Mouse (Mus musculus) heart, postnatal 0 days (tissue): ENCODE data around the gene Fcrl5. TPM values are rescaled to one million over a fixed set of nuclear protein-coding genes. Genes with fewer than 3 reads are reported as not detected.
"Not testable (repeated sequence)": the region's sequence is repeated elsewhere in the genome, so short reads cannot be mapped to it uniquely, and the experiment has no call there.

Source experiments
- ATAC-seq: fragments of 200-750 bp; cut with Nextera tagmentation; 2 replicates; pipeline ENCODE4 v1.8.0; 2017; ENCODE audit warnings: low read depth, moderate number of reproducible peaks, moderate library complexity; ENCODE audit not compliant: insufficient read depth
- DNase-seq: peaks from one replicate; pipeline ENCODE4 v3.0.0-alpha.2; 2016; ENCODE audit warnings: low spot score
- H3K27ac ChIP-seq: fragments of 300-500 bp; sonication (generic); 2 replicates; pipeline ENCODE4 v1.5.1; 2014; ENCODE audit warnings: low read depth, mild to moderate bottlenecking
- H3K27me3 ChIP-seq: fragments of 300-500 bp; sonication (generic); 2 replicates; pipeline ENCODE4 v1.6.1; 2014; ENCODE audit warnings: low read length, mixed read lengths; ENCODE audit not compliant: control insufficient read depth, insufficient read depth
- H3K36me3 ChIP-seq: fragments of 300-500 bp; sonication (generic); replicated peaks from 2 replicates; pipeline ENCODE4 v1.6.1; 2014; ENCODE audit warnings: low read length, mixed read lengths; ENCODE audit not compliant: control insufficient read depth, insufficient read depth
- H3K4me1 ChIP-seq: fragments of 300-500 bp; sonication (generic); 2 replicates; pipeline ENCODE4 v1.6.1; 2014; ENCODE audit warnings: antibody characterized with exemption; ENCODE audit not compliant: control insufficient read depth, insufficient read depth
- H3K4me2 ChIP-seq: fragments of 300-500 bp; sonication (generic); 2 replicates; pipeline ENCODE4 v1.6.1; 2014; ENCODE audit warnings: low read depth, mild to moderate bottlenecking, low read length, moderate library complexity
- H3K4me3 ChIP-seq: fragments of 300-500 bp; sonication (generic); 2 replicates; pipeline ENCODE4 v1.5.1; 2014; ENCODE audit warnings: low read depth, low read length
- H3K9ac ChIP-seq: fragments of 300-500 bp; sonication (generic); replicated peaks from 2 replicates; pipeline ENCODE4 v1.6.1; 2014; ENCODE audit warnings: low read depth, low read length, mixed read lengths
- H3K9me3 ChIP-seq: fragments of 300-500 bp; sonication (generic); replicated peaks from 2 replicates; pipeline ENCODE4 v1.6.1; 2016; ENCODE audit warnings: low read length; ENCODE audit not compliant: control insufficient read depth
- CTCF ChIP-seq: IDR thresholded peaks from 2 replicates; pipeline ENCODE4 v1.5.1; 2016; ENCODE audit warnings: antibody characterized with exemption, control low read depth, low read depth
- EP300 ChIP-seq: IDR thresholded peaks from 2 replicates; pipeline ENCODE4 v1.6.1; 2016; ENCODE audit warnings: antibody characterized with exemption, low read depth
- WGBS: fragments of 180-500 bp; shearing (Covaris S2); extraction: QIAGEN DNeasy Blood & Tissue Kit; methylation state at CpG from one replicate; pipeline ENCODE4 v1.1.7; 2014; 5-methylcytosine and 5-hydroxymethylcytosine counted together
- polyA plus RNA-seq: library from polyadenylated mRNA; unstranded; fragments of >200 nt; fragmentation: Nextera tagmentation; extraction: Ambion mirVana; gene quantifications from 2 replicates; pipeline ENCODE4 v1.2.1, GENCODE M21; 2015
- total RNA-seq: library from RNA; depleted of rRNA; stranded (reverse); fragments of >200 nt; gene quantifications from 2 replicates; pipeline ENCODE4 v1.2.3, GENCODE M21; 2014; ENCODE audit warnings: low replicate concordance

Gene Fcrl5
- total and polyA plus RNA-seq, 2 experiments from 2014 or later, result not detected

DNA sequence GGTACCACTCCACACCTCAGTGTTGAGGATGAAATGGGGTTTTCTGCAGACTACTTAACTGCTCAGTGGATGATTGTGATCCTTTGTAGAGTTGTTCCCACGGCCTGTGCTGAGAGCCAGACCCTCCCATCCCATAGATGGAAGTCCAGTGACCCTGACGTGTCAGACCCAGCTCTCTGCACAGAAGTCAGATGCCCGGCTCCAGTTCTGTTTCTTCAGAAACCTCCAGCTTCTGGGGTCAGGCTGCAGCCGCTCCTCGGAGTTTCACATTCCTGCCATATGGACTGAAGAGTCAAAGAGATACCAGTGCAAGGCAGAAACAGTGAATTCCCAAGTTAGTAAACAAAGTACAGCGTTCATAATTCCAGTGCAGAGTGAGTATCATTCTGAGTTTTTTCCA, 8.4 kb downstream of the Fcrl5 start:
- Histone ChIP-seq H3K9me3 (no peaks in the 10 kb centered on the region), H3K4me3 (no peak overlapping the region), H3K36me3 (no peaks in the 10 kb centered on the region), H3K4me1 (no peaks in the 10 kb centered on the region), H3K4me2 (no peak overlapping the region), H3K9ac (no peak overlapping the region), H3K27ac (no peak overlapping the region), H3K27me3 (no peaks in the 10 kb centered on the region)
- ATAC-seq (no peak), DNase-seq (no peak)
- WGBS, result 45% methylated on average over 6 of the region's 6 CpGs
- TF ChIP-seq EP300, result no peak
- no peak for TF ChIP-seq CTCF

DNA sequence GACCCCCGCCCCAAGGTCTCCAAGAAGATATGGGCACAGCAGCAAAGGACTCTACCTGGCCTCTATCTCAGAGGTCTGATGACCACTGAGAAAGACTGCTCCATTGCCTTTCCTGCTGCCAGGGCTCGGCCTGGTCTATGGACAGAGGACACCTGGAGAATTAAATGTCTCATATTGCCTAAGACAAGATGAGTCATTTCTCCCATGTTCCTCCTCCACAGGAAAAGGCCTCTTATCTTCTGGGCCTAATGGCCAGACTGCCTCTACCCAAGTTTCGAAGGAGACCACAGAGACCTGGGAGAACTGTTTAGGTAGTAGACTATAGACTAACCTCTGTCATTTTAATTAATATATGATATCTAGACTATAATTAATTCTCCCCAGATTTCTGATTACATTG, 29.9 kb downstream of the Fcrl5 start:
- TF ChIP-seq EP300 (no peak), CTCF (no peak)
- Histone ChIP-seq H3K9ac (no peak overlapping the region), H3K9me3 (no peaks in the 10 kb centered on the region), H3K27ac (no peak overlapping the region), H3K27me3 (no peaks in the 10 kb centered on the region), H3K4me3 (no peak overlapping the region), H3K36me3 (no peaks in the 10 kb centered on the region), H3K4me2 (no peak overlapping the region), H3K4me1 (no peaks in the 10 kb centered on the region)
- DNase-seq, result no peak
- WGBS, result 75% methylated on average over 3 of the region's 3 CpGs
- no peak for ATAC-seq

DNA sequence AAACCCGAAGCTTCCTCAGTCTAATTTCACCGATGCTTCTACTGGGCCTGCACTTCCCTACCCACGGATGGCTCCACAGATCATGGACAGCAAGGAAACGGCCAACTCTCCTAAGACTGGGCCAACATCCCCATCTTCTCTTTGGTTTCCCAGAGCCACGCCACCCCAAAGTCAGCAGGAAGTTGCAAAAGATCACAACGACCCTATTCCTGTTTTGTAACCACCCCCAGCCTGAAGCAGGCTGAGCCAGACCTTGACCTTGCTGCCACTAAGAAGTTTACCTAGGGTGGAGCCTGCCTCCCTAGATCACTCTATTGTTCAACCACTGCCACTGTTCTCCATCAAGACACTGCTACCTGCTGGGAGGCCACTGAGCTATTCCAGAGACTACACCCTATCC, 31.4 kb downstream of the Fcrl5 start:
- H3K4me2 ChIP-seq, result no peak overlapping the region
- DNase-seq (no peak), ATAC-seq (no peak)
- no peak overlapping the region for H3K9ac ChIP-seq
- H3K27ac ChIP-seq, result no peak overlapping the region
- H3K27me3 ChIP-seq, result no peaks in the 10 kb centered on the region
- H3K9me3 ChIP-seq, result no peaks in the 10 kb centered on the region
- WGBS, result 69% methylated on average over 6 of the region's 6 CpGs
- no peak overlapping the region for H3K4me3 ChIP-seq
- TF ChIP-seq EP300, result no peak
- TF ChIP-seq CTCF, result no peak
- H3K36me3 ChIP-seq, result no peaks in the 10 kb centered on the region
- no peaks in the 10 kb centered on the region for H3K4me1 ChIP-seq

DNA sequence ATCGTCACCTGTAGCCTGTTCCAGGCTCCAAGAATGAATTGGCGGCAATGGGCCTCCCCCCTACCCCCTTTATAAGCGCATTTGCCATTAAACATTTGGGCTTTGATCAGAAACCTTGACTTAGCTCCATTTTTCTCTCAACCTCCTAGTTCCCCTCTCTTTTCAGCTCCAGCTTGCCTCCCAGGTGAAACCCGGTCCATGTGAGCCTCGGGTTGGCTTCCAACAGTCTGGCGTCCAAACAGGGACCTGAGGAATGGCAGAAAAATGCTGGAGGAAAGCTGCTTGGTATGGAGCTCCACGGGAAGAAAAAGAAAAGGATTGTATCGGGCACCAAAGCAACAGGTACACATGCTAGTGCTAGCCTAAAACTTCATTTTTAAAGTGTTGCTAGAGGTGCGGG, 31.8 kb downstream of the Fcrl5 start:
- no peak for ATAC-seq
- H3K9ac ChIP-seq, result no peak overlapping the region
- no peaks in the 10 kb centered on the region for H3K36me3 ChIP-seq
- H3K27me3 ChIP-seq, result no peaks in the 10 kb centered on the region
- no peak for DNase-seq
- 83% methylated on average over 9 of the region's 9 CpGs for WGBS
- no peak for TF ChIP-seq CTCF
- TF ChIP-seq EP300, result no peak
- H3K9me3 ChIP-seq, result no peaks in the 10 kb centered on the region
- no peaks in the 10 kb centered on the region for H3K4me1 ChIP-seq
- no peak overlapping the region for H3K4me3 ChIP-seq
- H3K4me2 ChIP-seq, result no peak overlapping the region
- H3K27ac ChIP-seq, result no peak overlapping the region

DNA sequence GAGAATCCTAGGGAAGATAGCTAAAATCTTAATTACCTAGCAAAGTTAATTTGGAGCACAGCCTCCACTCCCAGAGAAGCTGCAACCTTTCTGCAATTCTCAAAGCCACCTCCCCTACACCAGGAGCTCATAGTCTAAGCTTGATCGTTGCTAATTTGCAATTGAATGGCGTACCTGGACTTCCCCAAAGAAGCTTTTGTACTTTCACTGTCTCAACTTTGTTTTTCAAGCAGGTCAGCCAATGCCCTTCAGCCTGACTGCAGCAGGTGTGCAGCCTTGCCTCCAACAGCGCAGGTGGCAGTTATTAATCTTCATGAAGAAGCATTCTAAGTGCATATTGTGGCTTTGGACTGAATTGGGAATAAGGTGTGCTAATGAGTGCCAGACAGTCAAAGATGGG, 42.4 kb downstream of the Fcrl5 start:
- H3K4me1 ChIP-seq, H3K27ac ChIP-seq, H3K9ac ChIP-seq, H3K27me3 ChIP-seq, ATAC-seq, H3K36me3 ChIP-seq, H3K4me3 ChIP-seq, H3K4me2 ChIP-seq, H3K9me3 ChIP-seq, DNase-seq: not testable (repeated sequence)
- 71% methylated on average over 3 of the region's 3 CpGs for WGBS

DNA sequence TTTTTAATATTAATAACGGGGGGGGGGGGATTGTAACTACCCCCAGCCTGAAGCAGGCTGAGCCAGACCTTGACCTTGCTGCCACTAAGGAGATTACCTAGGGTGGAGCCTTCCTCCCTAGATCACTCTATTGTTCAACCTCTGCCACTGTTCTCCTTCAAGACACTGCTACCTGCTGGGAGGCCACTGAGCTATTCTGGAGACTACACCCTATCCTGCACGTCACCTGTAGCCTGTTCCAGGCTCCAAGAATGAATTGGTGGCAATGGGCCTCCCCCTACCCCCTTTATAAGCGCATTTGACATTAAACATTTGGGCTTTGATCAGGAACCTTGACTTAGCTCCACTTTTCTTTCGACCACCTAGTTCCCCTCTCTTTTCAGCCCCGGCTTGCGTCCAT, 43.0 kb downstream of the Fcrl5 start:
- not testable (repeated sequence) for ATAC-seq, H3K27me3 ChIP-seq

DNA sequence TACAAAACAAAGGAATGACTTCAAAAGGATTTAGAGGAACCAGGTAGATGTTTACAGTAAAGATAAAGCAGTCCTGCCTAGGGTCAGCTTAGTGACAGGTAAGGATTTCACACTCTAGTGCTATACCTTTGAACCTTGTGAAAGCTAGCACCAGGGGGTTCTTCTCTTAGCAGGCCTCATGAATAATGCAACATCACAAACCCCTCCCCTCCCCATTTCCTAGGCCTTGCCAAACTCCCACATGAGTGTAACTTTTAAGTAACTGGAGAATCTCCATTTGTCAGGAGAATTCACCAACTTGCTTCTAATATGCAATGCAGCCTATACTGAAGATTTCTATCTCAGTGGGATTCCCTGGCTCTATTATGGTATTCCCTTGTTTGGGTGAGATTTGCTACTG, 43.7 kb downstream of the Fcrl5 start:
- not testable (repeated sequence) for H3K9me3 ChIP-seq, H3K4me1 ChIP-seq, DNase-seq, H3K4me3 ChIP-seq, ATAC-seq, H3K27ac ChIP-seq, H3K36me3 ChIP-seq, H3K4me2 ChIP-seq, H3K27me3 ChIP-seq, H3K9ac ChIP-seq

More for the DNA sequence above, 43.0 kb downstream of the Fcrl5 start:
- not testable (repeated sequence) for H3K27ac ChIP-seq, DNase-seq, H3K4me1 ChIP-seq, H3K4me3 ChIP-seq, H3K4me2 ChIP-seq, H3K36me3 ChIP-seq, H3K9ac ChIP-seq, H3K9me3 ChIP-seq
- 72% methylated on average over 6 of the region's 6 CpGs for WGBS
